Mouse (Mus musculus) limb, embryonic 13.5 days (tissue): ENCODE measurements around the gene Bag5. TPM values are rescaled to one million over a fixed set of nuclear protein-coding genes. Genes with fewer than 3 reads are reported as not detected.
A peak's percentile ranks its signal among the peaks of the same experiment; 100 is the strongest.

Source experiments
- ATAC-seq: fragments of 200-750 bp; cut with Nextera tagmentation; 2 replicates; pipeline ENCODE4 v1.8.0; 2017; ENCODE audit warnings: low read depth, moderate number of reproducible peaks, moderate TSS enrichment; ENCODE audit not compliant: low FRiP score
- H3K27ac ChIP-seq: fragments of 300-500 bp; sonication (generic); 2 replicates; pipeline ENCODE4 v1.5.1; 2015; ENCODE audit warnings: inconsistent platforms, mild to moderate bottlenecking, moderate library complexity
- H3K27me3 ChIP-seq: fragments of 300-500 bp; sonication (generic); 2 replicates; pipeline ENCODE4 v1.6.1; 2015; ENCODE audit warnings: mild to moderate bottlenecking, inconsistent platforms
- H3K36me3 ChIP-seq: fragments of 300-500 bp; sonication (generic); 2 replicates; pipeline ENCODE4 v1.6.1; 2015; ENCODE audit warnings: inconsistent platforms, mild to moderate bottlenecking, moderate library complexity
- H3K4me1 ChIP-seq: fragments of 300-500 bp; sonication (generic); 2 replicates; pipeline ENCODE4 v1.6.1; 2015; ENCODE audit warnings: inconsistent platforms
- H3K4me2 ChIP-seq: fragments of 300-500 bp; sonication (generic); replicated peaks from 2 replicates; pipeline ENCODE4 v1.6.1; 2015; ENCODE audit warnings: inconsistent platforms, mild to moderate bottlenecking, moderate library complexity
- H3K4me3 ChIP-seq: fragments of 300-500 bp; sonication (generic); 2 replicates; pipeline ENCODE4 v1.5.1; 2015; ENCODE audit warnings: moderate library complexity, mild to moderate bottlenecking, inconsistent platforms
- H3K9ac ChIP-seq: fragments of 300-500 bp; sonication (generic); 2 replicates; pipeline ENCODE4 v1.6.1; 2015; ENCODE audit warnings: mild to moderate bottlenecking, inconsistent platforms
- H3K9me3 ChIP-seq: fragments of 300-500 bp; sonication (generic); 2 replicates; pipeline ENCODE4 v1.6.1; 2016; ENCODE audit warnings: inconsistent platforms
- WGBS: fragments of 180-500 bp; shearing (Covaris S2); methylation state at CpG from one replicate; pipeline ENCODE4 v1.1.7; 2015; 5-methylcytosine and 5-hydroxymethylcytosine counted together
- polyA plus RNA-seq: library from polyadenylated mRNA; unstranded; fragments of >200 nt; fragmentation: Nextera tagmentation; extraction: Ambion mirVana; gene quantifications from 2 replicates; pipeline ENCODE4 v1.2.1, GENCODE M21; 2015

Gene Bag5
- polyA plus RNA-seq, 1 experiment from 2014 or later: 63.0 TPM

DNA sequence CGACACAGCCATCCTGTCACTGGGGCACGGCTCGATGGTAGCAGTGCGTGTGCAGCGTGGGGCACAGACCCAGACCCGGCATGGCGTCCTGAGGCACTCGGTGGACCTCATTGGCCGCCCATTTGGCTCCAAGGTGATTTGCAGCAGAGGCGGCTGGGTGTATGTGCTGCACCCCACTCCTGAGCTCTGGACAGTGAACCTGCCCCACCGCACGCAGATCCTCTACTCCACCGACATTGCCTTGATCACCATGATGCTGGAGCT lies 34.5 kb downstream of the Bag5 start:
- Histone ChIP-seq H3K4me2 (peak overlapping the region; percentile 93), H3K9me3 (no peaks in the 10 kb centered on the region), H3K9ac (peak overlapping the region; percentile 79), H3K36me3 (peaks cover 32% of the 10 kb centered on the region), H3K4me1 (peaks cover 19% of the 10 kb centered on the region), H3K27me3 (peaks cover 22% of the 10 kb centered on the region), H3K4me3 (peak overlapping the region; percentile 89), H3K27ac (no peak overlapping the region)
- ATAC-seq: no peak
- WGBS: 4% methylated on average over 13 of the region's 13 CpGs

DNA sequence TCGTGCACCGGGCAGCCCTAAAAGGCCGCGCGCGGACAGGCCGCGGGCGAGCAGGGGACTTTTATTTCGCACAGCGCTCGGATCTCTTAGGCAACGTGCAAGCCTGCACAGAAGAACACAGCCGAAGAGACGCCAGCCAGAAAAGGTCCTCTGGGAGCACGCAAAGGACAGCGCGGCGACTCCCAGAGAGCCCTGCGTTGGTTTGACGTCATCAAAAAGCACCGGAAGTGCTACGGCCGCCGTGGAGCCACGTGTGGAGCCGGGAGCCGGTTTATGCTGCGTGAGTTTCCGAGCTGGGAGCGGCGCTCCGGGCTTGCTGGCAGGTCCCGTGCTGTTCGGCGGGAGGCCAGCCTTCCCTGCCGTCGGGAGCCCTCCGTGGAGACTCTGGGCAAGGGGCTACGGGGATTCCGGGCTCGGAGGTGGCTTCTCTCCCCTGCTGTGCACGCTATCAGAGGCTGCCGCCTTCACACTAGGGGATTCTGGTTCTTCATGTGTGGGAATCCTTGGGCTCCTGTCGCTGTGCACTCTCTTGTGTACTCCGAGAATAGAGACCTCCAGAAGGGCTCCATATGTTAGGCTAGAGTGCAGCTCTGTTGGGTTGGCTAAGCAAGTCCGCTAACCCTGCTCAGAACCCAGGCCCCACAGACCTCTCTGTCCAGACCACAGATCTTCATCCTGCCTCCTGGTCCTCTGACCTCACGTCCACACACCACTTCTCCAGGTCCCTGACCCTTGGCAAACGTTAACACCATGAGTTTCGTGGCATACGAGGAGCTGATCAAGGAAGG lies 35.0 kb downstream of the Bag5 start, which contains the start of gene Trmt61a:
Trmt61a (plus strand) TSS at position 224 of the 788 bp plus-strand sequence.
- Histone ChIP-seq H3K4me2 (peak within 1 kb of the TSS; percentile 93), H3K9ac (peak within 1 kb of the TSS; percentile 79), H3K27me3 (peaks cover 27% of the 10 kb centered on the region), H3K4me1 (peaks cover 19% of the 10 kb centered on the region), H3K9me3 (no peaks in the 10 kb centered on the region), H3K27ac (peak within 1 kb of the TSS; percentile 91), H3K36me3 (peaks cover 28% of the 10 kb centered on the region), H3K4me3 (peak within 1 kb of the TSS; percentile 89)
- WGBS: under 1% methylated on average over 51 of the region's 51 CpGs
- ATAC-seq: peak; percentile 91

DNA sequence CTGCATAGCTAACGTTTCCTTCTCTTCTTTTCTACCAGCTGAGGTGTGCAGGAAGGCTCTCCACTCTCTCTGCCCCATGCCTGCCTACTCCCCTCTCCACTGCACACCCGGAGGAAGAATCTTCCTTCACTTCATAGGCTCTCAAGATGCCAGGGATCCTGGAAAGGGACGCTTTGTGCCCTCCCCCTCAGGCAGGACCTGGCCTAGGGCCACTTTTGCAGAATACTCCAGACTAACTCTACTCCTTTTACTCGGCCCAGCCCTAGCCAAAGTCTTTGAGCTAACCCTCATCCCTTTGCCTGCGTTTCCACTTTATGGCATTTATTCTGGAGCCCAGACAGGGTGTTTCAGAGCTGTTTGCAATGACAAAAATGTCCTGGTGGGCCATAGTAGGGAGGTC lies 35.6 kb downstream of the Bag5 start:
- Histone ChIP-seq H3K36me3 (peaks cover 21% of the 10 kb centered on the region), H3K9ac (peak overlapping the region; percentile 79), H3K27ac (peak overlapping the region; percentile 91), H3K9me3 (no peaks in the 10 kb centered on the region), H3K4me1 (peaks cover 25% of the 10 kb centered on the region), H3K27me3 (peaks cover 34% of the 10 kb centered on the region), H3K4me2 (peak overlapping the region; percentile 93), H3K4me3 (peak overlapping the region; percentile 89)
- 15% methylated on average over 5 of the region's 5 CpGs for WGBS
- peak; percentile 44 for ATAC-seq

DNA sequence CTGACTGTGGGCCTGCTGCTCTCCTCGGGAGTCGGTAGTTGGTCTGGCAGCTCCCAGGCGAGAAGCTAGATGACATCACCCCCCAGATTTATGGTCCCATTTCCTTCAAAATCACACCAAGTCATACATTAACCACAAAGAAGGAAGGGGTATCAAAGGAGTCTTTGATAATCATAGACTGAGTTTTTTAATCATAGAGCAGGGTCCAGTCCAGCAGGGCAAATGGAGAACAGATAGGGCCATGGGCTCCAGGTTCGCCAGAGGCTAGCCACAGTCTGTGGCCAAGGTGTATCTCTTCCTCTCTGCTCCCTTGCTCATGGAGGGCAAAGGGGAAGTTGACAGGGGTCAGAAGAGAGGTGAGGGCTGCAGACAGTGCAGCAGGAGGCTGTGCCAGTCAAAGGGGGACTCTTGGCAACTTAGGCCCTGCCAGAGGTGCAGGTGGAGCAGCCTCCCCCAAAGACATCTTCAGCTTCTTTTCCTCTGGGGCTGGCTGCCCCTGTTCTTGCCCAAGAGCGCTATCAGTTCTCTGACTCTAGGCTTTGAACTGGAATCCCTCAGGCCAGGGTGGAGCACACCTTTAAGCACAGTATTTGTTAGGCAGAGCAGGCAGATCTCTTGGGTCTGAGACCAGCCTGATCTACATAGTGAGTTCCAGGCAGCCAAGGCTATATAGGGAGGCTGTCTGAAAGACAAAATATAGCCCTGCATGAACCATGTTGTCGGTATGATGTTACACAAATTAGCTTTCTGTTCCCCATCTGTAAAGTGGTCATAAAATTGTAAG lies 37.1 kb downstream of the Bag5 start:
- H3K27ac ChIP-seq: no peak overlapping the region
- no peak overlapping the region for H3K4me3 ChIP-seq
- no peak overlapping the region for H3K9ac ChIP-seq
- WGBS: 62% methylated on average over 6 of the region's 6 CpGs
- no peaks in the 10 kb centered on the region for H3K9me3 ChIP-seq
- H3K36me3 ChIP-seq: peaks cover 7% of the 10 kb centered on the region
- ATAC-seq: no peak
- peaks cover 39% of the 10 kb centered on the region for H3K4me1 ChIP-seq
- H3K27me3 ChIP-seq: peaks cover 48% of the 10 kb centered on the region
- no peak overlapping the region for H3K4me2 ChIP-seq

DNA sequence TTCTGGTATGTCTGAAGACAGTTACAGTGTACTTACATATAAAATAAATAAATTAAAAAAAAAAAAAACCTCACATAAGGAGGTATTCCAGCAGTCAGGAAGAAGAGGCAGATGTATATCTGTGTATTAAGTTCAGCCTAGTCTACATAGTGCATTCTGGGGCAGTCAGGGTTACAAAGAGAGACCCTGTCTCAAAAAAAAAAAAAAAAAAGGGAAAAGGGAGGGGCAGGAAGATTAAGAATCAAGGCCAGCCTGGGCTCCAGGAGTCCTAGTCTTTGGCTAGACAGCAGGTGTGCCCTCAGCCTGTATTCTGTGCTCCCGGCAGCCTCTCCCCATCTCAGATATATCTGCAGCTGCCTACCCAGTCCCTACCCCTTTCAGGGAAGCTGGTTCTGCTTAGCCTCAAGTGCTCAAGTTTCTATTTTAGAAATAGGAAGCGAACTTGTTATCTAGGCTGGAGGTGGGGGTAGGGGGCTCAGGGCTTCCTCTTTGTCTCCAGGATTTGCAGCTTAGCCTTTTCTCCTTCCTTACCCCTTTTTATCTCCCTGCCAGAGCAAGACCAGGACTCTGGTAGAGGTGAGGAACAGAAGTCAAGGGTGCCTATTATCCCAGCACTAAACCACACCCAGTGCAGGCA lies 38.1 kb downstream of the Bag5 start:
- Histone ChIP-seq H3K4me2 (no peak overlapping the region), H3K4me1 (peaks cover 48% of the 10 kb centered on the region), H3K9me3 (no peaks in the 10 kb centered on the region), H3K27ac (no peak overlapping the region), H3K9ac (no peak overlapping the region), H3K4me3 (no peak overlapping the region), H3K27me3 (peaks cover 58% of the 10 kb centered on the region), H3K36me3 (no peaks in the 10 kb centered on the region)
- ATAC-seq: no peak
- 60% methylated on average over 2 of the region's 2 CpGs for WGBS

DNA sequence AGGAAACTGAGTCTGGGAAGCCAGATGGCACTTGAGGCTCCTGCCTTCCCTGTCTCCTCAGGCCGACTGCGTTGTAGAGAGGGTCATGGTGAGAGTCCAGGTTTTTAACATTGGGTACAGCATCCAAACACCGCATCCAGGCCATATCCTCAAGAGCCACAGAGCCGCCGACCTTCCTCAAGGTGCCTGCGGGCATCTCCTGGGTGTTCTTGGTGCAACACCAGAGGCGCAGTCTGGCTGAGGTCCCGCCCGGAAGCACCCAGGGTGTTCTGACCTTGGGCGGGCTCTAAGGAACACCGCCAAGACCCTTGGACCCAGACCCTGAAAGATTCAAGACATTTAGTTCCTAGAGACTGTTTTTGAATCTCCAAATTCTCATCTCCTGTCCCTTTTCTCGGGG lies 40.5 kb downstream of the Bag5 start:
- peaks cover 44% of the 10 kb centered on the region for H3K4me1 ChIP-seq
- H3K36me3 ChIP-seq: no peaks in the 10 kb centered on the region
- no peak overlapping the region for H3K9ac ChIP-seq
- 9% methylated on average over 12 of the region's 12 CpGs for WGBS
- ATAC-seq: no peak
- H3K27ac ChIP-seq: no peak overlapping the region
- H3K4me2 ChIP-seq: peak overlapping the region; percentile 98
- peaks cover 69% of the 10 kb centered on the region for H3K27me3 ChIP-seq
- H3K4me3 ChIP-seq: peak overlapping the region; percentile 59
- no peaks in the 10 kb centered on the region for H3K9me3 ChIP-seq

DNA sequence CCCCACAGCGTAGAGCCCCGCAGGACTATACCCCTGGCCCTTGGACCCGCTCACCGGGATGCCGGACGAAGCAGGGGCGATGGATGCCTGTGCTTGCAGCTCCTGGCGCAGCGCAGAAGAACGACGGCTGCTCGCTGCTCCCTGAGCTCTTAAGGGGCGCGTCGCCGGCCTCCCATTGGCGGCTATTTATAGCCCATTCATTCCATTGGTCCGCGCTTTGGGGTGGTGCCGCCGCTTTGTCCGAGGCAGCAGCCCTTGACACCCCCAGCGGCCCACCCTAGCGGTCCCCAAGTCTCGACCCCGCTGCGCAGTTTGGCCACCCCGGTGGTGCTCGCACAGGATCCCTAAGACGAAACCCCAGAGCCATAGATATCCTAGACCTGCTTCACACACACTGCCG lies 40.9 kb downstream of the Bag5 start, which contains the start of gene Ckb:
Ckb (minus strand) TSS at position 163 of the 400 bp plus-strand sequence.
- ATAC-seq: peak; percentile 42
- H3K4me1 ChIP-seq: peaks cover 40% of the 10 kb centered on the region
- H3K9ac ChIP-seq: peak within 1 kb of the TSS; percentile 69
- H3K4me3 ChIP-seq: peak within 1 kb of the TSS; percentile 59
- no peak within 1 kb of the TSS for H3K27ac ChIP-seq
- WGBS: under 1% methylated on average over 31 of the region's 31 CpGs
- H3K4me2 ChIP-seq: peak within 1 kb of the TSS; percentile 98
- no peaks in the 10 kb centered on the region for H3K36me3 ChIP-seq
- H3K27me3 ChIP-seq: peaks cover 69% of the 10 kb centered on the region
- no peaks in the 10 kb centered on the region for H3K9me3 ChIP-seq

DNA sequence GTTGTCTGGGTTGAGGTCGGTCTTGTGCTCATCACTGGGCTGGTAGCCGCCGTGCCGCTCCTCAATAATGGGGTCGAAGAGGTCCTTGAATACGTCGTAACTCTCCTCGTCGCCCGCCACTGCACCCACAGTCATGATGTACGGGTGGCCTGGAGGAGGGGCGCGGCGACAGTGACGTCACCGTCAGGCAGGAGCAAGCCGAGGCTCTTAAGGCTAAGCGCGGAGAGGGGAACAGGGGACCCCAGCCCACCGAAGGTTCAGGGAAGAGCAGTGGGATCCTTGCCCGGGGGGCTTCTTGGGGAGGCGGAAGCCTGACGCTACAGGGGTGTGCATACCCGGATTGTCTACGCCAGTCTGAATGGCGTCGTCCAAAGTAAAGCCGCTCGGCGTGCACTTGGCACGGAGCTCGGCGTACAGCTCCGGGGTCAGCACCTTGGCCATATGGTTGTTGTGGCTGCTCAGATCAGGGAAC lies 41.6 kb downstream of the Bag5 start:
- Histone ChIP-seq H3K4me3 (peak overlapping the region; percentile 59), H3K4me2 (peak overlapping the region; percentile 98), H3K36me3 (no peaks in the 10 kb centered on the region), H3K27ac (no peak overlapping the region), H3K9me3 (no peaks in the 10 kb centered on the region), H3K27me3 (peaks cover 69% of the 10 kb centered on the region), H3K9ac (peak overlapping the region; percentile 69), H3K4me1 (peaks cover 37% of the 10 kb centered on the region)
- 1% methylated on average over 34 of the region's 34 CpGs for WGBS
- 0 out of 2 replicates have a peak, but pooled peaks have one; percentile 6 for ATAC-seq

DNA sequence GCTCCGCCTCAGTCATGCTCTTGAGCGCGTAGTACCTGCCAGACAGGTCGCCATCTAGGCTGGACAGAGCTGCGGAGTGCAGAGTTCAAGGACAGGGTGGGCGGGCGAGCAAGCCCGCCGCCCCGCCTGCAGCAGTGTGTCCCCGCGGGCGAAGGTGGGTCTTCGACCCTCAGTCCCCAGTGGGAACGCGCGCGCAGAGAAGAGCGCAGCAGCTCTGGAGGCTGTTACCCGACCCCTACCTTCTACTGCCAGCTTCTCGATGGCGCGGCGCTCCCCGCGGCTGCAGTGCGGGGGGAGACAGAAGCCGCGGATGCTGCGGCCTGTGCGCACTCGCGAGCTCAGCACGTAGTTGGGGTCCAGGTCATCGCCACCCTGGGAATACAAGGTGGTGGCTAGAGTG lies 42.1 kb downstream of the Bag5 start:
- peaks cover 69% of the 10 kb centered on the region for H3K27me3 ChIP-seq
- no peak overlapping the region for H3K27ac ChIP-seq
- peaks cover 37% of the 10 kb centered on the region for H3K4me1 ChIP-seq
- H3K4me2 ChIP-seq: peak overlapping the region; percentile 98
- H3K36me3 ChIP-seq: no peaks in the 10 kb centered on the region
- no peak for ATAC-seq
- H3K9ac ChIP-seq: peak overlapping the region; percentile 69
- under 1% methylated on average over 30 of the region's 35 CpGs for WGBS
- H3K9me3 ChIP-seq: no peaks in the 10 kb centered on the region
- H3K4me3 ChIP-seq: peak overlapping the region; percentile 59

DNA sequence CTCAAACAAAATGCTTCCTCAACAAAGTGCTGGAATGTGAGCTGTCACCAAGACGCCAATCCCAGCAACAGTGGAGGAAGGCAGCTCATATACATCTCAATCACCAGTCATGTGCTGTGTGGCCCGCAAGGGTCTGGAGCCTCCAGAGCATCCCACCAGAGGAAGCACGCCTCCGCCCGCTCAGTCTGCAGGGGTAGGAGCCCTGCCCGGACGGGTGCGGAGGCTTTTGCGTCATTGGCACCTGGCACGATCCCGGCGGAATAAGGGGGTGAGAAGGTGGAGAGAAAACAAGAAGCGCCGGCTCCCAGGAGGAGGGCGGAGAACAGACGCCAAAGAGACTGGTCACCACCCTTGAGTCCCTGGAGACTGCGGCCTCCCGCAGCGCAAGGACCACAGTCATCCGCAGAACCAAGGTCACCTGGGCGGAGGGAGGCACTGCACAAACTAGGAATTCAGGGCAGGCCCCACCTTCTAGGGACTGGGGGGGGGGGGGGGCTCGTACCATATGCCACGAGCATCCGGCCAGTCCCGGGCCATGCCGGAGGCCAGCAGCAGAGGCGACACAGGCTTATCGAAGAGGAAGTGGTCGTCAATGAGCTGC lies 42.6 kb downstream of the Bag5 start:
- Histone ChIP-seq H3K4me2 (peak overlapping the region; percentile 98), H3K27me3 (peaks cover 65% of the 10 kb centered on the region), H3K36me3 (no peaks in the 10 kb centered on the region), H3K27ac (no peak overlapping the region), H3K4me1 (peaks cover 37% of the 10 kb centered on the region), H3K9ac (peak overlapping the region; percentile 69), H3K9me3 (no peaks in the 10 kb centered on the region), H3K4me3 (peak overlapping the region; percentile 59)
- no peak for ATAC-seq
- WGBS: 4% methylated on average over 27 of the region's 29 CpGs

DNA sequence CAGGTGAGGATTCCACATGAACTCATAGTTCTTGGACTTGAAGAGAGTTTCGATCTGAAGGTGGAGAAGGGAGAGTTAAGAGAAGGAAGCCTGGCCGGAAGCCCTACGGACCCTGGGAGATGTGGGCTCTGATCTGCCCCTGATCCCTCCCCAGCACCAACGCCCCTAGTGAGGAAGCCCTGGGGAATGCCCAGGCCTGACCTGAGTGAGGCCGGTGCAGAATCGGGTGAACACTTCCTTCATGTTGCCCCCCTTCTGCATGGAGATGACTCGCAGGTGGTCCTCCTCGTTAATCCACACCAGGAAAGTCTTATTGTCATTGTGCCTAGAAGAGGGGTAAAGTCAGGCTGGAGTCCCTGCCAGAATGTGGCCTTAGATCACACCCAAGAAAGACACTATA lies 43.1 kb downstream of the Bag5 start:
- H3K27me3 ChIP-seq: peaks cover 60% of the 10 kb centered on the region
- H3K4me3 ChIP-seq: no peak overlapping the region
- H3K36me3 ChIP-seq: no peaks in the 10 kb centered on the region
- peak overlapping the region; percentile 69; the same call in 1 of the 2 replicates for H3K9ac ChIP-seq
- H3K9me3 ChIP-seq: no peaks in the 10 kb centered on the region
- no peak overlapping the region for H3K27ac ChIP-seq
- no peak for ATAC-seq
- 42% methylated on average over 8 of the region's 8 CpGs for whole genome bisulfite sequencing
- H3K4me2 ChIP-seq: peak overlapping the region; percentile 98
- H3K4me1 ChIP-seq: peaks cover 37% of the 10 kb centered on the region
